Mouse (Mus musculus): ENCODE data around the gene Dedd.
"Not testable (repeated sequence)": the region's sequence is repeated elsewhere in the genome, so short reads cannot be mapped to it uniquely, and the experiment has no call there.

Gene Dedd

GRCm38 (mm10) chr1:171320151-171320550 is 8.8 kb upstream of the Dedd start:
- no peak for DNase-seq

- DNase-seq, result no peak
Observed at GRCm38 (mm10) chr1:171321415-171321814, 7.5 kb upstream of the Dedd start.

DNA sequence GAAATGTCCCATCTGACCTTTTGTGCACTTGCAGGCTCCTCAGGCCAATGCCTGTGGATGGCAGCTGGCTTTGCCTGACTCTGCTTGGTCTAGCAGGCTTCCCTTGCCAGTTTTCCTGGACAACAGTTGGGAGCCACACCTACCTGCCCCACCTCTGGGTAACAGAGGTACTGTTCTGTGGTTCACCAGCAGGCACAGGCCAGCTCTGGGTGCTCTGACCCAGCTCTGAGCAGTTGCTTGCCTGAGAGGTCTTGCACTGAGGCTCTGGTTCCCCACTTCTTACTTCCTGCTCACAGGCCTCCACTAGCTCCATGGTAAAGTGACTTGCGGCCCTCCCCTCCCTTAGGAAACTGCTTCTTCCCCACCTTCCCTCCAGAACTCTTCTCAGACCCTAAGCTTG is 6.9 kb upstream of the Dedd start:
- DNase-seq, result no peak

- DNase-seq, result no peak
Observed at GRCm38 (mm10) chr1:171325571-171325970, 3.4 kb upstream of the Dedd start.

- not testable (repeated sequence) for DNase-seq
Observed at GRCm38 (mm10) chr1:171326588-171326987, 2.4 kb upstream of the Dedd start.

GRCm38 (mm10) chr1:171328244-171328643 is 701 bp upstream of the Dedd start:
- DNase-seq, result no peak

DNA sequence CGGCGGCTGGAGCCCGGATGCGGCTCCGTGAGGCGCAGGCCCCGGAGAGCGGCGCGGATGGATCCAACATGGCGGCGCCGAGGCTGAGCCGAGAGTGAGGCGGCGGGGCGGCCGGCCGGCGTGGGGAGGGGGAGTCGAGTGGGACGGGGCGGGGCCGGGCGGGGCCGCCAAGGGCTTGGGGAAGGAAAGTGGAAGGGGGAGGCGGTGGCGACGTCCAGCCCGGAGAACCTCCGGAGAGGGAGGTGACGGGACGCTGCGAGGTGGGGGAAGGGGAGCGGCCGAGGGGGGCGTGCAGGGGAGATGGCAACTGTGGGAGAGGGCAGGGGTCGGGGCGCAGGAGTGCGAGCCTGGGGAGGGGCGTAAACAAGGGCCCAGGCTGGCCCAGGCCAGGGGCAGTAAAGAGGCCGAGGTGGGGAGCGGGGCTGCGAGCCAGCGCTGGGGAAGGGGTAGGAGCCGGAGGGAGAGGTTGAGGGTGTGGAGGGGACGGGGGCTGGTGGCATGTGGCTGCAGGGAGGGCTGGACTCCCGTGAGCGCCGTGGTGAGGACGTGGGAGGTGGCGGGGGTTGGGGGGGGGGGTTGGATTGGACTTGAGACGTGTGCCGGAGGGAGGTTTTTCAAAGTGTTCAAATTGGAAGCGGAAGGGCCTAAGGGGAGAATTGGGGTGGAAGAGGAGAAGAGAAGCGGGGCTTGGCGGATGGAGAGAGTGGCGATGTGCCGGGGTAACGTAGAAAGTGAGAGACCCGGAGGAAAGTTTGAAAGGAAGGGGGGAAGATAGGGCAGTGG is 679 bp downstream of the Dedd start:
- DNase-seq, result peak; percentile 32 to 58

- no peak for DNase-seq
Observed at GRCm38 (mm10) chr1:171330216-171330560, 1.2 kb downstream of the Dedd start.

GRCm38 (mm10) chr1:171342262-171343207 is 13.6 kb downstream of the Dedd start:
- DNase-seq, result no peak

GRCm38 (mm10) chr1:171343922-171344677 is 15.2 kb downstream of the Dedd start:
- DNase-seq, result peak in 1 of 2 experiments; percentile 14

- DNase-seq, result no peak
Observed at GRCm38 (mm10) chr1:171344715-171345114, 15.8 kb downstream of the Dedd start.

- peak; percentile 84 to 85 for DNase-seq
Observed at GRCm38 (mm10) chr1:171345225-171346094, 16.5 kb downstream of the Dedd start, which contains the start of the genes Nit1 and Pfdn2. TSS of gene Nit1 (minus strand) at chr1:171345646. TSS of gene Pfdn2 (plus strand) at chr1:171345670.

DNA sequence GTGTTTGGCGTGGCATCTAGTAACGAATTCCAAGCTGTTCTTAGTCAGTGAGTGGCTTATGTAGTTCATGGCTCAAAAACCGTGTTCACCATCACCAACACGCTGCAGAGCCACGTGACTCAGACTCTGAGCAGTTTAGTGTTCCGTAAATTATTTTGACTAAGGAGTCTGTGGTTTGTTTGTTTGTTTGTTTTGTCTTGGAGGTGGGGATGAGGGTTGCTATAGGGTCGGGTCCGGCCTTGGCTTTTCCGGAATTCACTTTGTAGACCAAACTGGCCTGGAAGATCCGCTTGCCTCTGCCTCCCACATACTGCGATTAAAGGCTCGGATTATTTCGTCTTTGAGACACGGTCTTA is 17.1 kb downstream of the Dedd start:
- DNase-seq, result no peak

DNA sequence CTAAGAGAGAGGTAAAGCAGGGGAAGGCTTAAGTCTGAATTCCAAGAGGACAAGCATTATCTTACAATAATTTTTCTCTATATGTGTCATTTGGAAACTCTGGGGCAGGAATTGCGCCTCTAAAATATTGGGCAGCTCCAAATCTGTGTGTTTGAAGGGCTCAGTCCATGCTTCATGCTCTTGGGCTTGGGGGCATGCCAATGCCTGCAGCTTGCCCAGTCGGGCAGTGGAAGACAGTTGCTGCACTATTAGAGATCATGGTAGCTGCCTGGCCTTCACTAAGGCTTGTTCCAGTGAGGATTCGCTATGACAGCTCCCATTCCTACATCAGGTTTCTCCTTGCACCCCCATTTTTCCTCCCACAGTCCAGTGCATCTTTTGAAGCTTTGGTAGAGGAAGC is 19.7 kb downstream of the Dedd start:
- DNase-seq, result no peak

- no peak for DNase-seq
Observed at GRCm38 (mm10) chr1:171349210-171349609, 20.3 kb downstream of the Dedd start.

DNA sequence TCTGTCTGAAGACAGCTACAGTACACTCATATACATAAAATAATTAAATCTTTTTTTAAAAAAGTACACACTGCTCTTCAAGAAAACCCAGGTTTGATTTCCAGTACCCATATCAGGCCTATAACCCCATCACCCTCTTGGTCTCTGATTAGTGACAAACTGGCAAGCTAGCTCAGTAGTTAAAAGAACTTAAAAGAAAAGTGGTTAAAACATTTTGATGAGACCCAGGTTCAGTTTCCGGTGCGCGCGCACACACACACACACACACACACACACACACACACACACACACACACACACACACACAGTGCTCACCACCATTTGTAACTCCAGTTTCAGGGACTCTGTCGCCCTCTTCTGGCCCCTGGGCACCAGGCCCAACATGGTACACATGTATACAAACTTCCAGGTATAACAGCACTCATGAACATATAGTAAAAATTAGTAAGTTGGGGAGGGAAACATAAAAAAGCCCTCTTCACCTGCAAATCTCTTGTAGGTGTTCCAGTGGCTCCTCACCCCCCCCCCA is 26.9 kb downstream of the Dedd start:
- DNase-seq, result no peak

DNA sequence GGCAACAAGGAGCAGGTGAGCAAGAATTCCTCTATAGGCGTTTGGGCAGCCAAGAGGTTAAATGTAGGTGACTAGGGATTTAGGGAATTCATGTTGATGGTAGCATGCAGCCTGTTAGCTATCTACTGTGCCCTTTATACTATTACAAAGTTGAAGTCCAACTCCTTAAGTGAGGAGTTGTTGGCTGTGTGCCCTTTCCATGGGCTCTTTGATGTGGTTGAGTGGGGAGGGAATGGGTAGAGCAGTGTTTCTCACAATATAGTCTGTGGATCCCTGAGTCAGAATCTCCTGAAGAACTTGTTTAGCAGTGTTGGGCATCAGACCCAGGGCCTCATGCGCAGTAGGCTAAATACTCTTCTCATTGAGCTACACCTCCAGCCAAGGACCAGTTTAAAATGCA is 27.9 kb downstream of the Dedd start:
- no peak for DNase-seq

DNA sequence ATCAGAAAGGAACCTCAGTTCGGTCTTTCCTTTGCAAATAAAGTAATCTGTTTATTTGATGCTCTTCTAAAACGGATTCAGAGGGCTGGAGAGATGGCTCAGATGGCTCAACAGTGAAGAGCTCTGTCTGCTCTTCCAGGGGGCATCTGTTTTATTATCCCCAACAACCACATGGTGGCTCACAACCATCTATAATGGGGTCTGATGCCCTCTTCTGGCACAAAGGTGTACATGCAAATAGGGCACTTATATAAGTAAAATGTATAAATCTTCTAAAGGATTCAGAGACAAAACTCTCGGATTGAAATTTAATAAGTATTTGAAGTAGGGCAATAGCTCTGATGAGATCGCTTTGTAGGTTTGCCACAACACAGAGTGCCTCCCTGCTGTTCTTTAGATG is 29.5 kb downstream of the Dedd start:
- DNase-seq, result peak in 1 of 2 experiments; percentile 31

DNA sequence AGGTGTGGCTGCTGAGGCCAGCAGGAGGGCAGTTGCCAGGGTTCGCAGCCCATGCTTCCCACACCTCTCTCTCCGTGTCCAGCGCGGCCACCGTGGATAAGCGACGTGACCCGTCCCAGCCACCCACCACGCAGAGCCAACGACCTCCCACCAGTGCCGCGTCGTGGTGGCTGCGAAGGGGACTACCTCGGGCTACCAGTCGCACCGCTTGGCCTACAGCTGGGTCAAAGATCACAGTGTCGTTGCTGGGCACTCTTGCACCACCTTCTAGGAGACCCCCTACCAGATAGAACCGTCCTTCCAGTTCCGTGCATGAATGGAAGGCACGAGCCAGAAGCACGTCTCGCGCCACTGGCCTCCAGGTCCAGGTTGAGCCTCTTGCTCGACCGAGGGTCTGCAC is 31.3 kb downstream of the Dedd start:
- DNase-seq, result peak in 1 of 2 experiments; percentile 29

- DNase-seq, result peak; percentile 80 to 89
Observed at GRCm38 (mm10) chr1:171360656-171361055, 31.7 kb downstream of the Dedd start, which contains the start of gene Klhdc9. TSS of gene Klhdc9 (minus strand) at chr1:171360798.
